Mouse (Mus musculus) limb, embryonic 12.5 days (tissue): ENCODE measurements around the gene Nfil3. TPM values are rescaled to one million over a fixed set of nuclear protein-coding genes. Genes with fewer than 3 reads are reported as not detected.

Source experiments
- ATAC-seq: fragments of 200-750 bp; cut with Nextera tagmentation; 2 replicates; pipeline ENCODE4 v1.8.0; 2017; ENCODE audit warnings: low read depth, moderate TSS enrichment; ENCODE audit not compliant: insufficient number of reproducible peaks, insufficient read depth, low FRiP score, low TSS enrichment
- H3K27ac ChIP-seq: fragments of 300-500 bp; sonication (generic); 2 replicates; pipeline ENCODE4 v1.5.1; 2016; ENCODE audit warnings: mild to moderate bottlenecking, moderate library complexity
- H3K27me3 ChIP-seq: fragments of 300-500 bp; sonication (generic); 2 replicates; pipeline ENCODE4 v1.6.1; 2016; ENCODE audit warnings: mild to moderate bottlenecking, moderate library complexity
- H3K36me3 ChIP-seq: fragments of 300-500 bp; sonication (generic); 2 replicates; pipeline ENCODE4 v1.6.1; 2016; ENCODE audit warnings: mild to moderate bottlenecking, moderate library complexity
- H3K4me1 ChIP-seq: fragments of 300-500 bp; sonication (generic); replicated peaks from 2 replicates; pipeline ENCODE4 v1.6.1; 2016
- H3K4me2 ChIP-seq: fragments of 300-500 bp; sonication (generic); 2 replicates; pipeline ENCODE4 v1.6.1; 2016; ENCODE audit warnings: mild to moderate bottlenecking, moderate library complexity
- H3K4me3 ChIP-seq: fragments of 300-500 bp; sonication (generic); replicated peaks from 2 replicates; pipeline ENCODE4 v1.5.1; 2016; ENCODE audit warnings: mild to moderate bottlenecking
- H3K9ac ChIP-seq: fragments of 300-500 bp; sonication (generic); replicated peaks from 2 replicates; pipeline ENCODE4 v1.6.1; 2016; ENCODE audit warnings: mild to moderate bottlenecking, moderate library complexity
- H3K9me3 ChIP-seq: fragments of 300-500 bp; sonication (generic); 2 replicates; pipeline ENCODE4 v1.6.1; 2016; ENCODE audit warnings: mild to moderate bottlenecking, moderate library complexity
- WGBS: fragments of 180-500 bp; shearing (Covaris S2); methylation state at CpG from one replicate; pipeline ENCODE4 v1.1.7; 2016; 5-methylcytosine and 5-hydroxymethylcytosine counted together
- polyA plus RNA-seq: library from polyadenylated mRNA; unstranded; fragments of >200 nt; fragmentation: Nextera tagmentation; extraction: Ambion mirVana; gene quantifications from 2 replicates; pipeline ENCODE4 v1.2.1, GENCODE M21; 2016

Gene Nfil3
- polyA plus RNA-seq, 1 experiment from 2014 or later: 31.6 TPM

GRCm38 (mm10) chr13:52972626-52973025, 8.2 kb downstream of the Nfil3 start:
- 96% methylated on average over 3 of the region's 3 CpGs for WGBS
- H3K27me3 ChIP-seq: no peaks in the 10 kb centered on the region
- ATAC-seq: no peak
- peaks cover 13% of the 10 kb centered on the region for H3K36me3 ChIP-seq
- H3K4me1 ChIP-seq: peaks cover 41% of the 10 kb centered on the region
- no peak overlapping the region for H3K27ac ChIP-seq
- H3K9me3 ChIP-seq: no peaks in the 10 kb centered on the region
- H3K9ac ChIP-seq: no peak overlapping the region
- H3K4me2 ChIP-seq: no peak overlapping the region
- H3K4me3 ChIP-seq: no peak overlapping the region

- no peak overlapping the region for H3K4me3 ChIP-seq
- H3K4me2 ChIP-seq: no peak overlapping the region
- no peaks in the 10 kb centered on the region for H3K9me3 ChIP-seq
- H3K4me1 ChIP-seq: peaks cover 23% of the 10 kb centered on the region
- no peak overlapping the region for H3K9ac ChIP-seq
- no peak for ATAC-seq
- H3K27ac ChIP-seq: no peak overlapping the region
- peaks cover 29% of the 10 kb centered on the region for H3K36me3 ChIP-seq
- H3K27me3 ChIP-seq: no peaks in the 10 kb centered on the region
- WGBS: 88% methylated on average over 6 of the region's 6 CpGs
These were observed 10.0 kb downstream of the Nfil3 start for GRCm38 (mm10) chr13:52970876-52971275.

GRCm38 (mm10) chr13:52962922-52963321, 18.0 kb downstream of the Nfil3 start:
- WGBS: 88% methylated on average over 4 of the region's 4 CpGs
- no peak for ATAC-seq
- Histone ChIP-seq H3K27me3 (no peaks in the 10 kb centered on the region), H3K9me3 (no peaks in the 10 kb centered on the region), H3K27ac (no peak overlapping the region), H3K4me1 (no peaks in the 10 kb centered on the region), H3K4me3 (no peak overlapping the region), H3K4me2 (no peak overlapping the region), H3K36me3 (peaks cover 38% of the 10 kb centered on the region), H3K9ac (no peak overlapping the region)

GRCm38 (mm10) chr13:52962361-52962760, 18.5 kb downstream of the Nfil3 start:
- Histone ChIP-seq H3K36me3 (peaks cover 32% of the 10 kb centered on the region), H3K9ac (no peak overlapping the region), H3K27me3 (no peaks in the 10 kb centered on the region), H3K9me3 (no peaks in the 10 kb centered on the region), H3K4me2 (no peak overlapping the region), H3K4me3 (no peak overlapping the region), H3K4me1 (no peaks in the 10 kb centered on the region), H3K27ac (no peak overlapping the region)
- no peak for ATAC-seq
- WGBS: 87% methylated on average over 6 of the region's 6 CpGs

- ATAC-seq: no peak
- H3K36me3 ChIP-seq: no peaks in the 10 kb centered on the region
- H3K4me1 ChIP-seq: no peaks in the 10 kb centered on the region
- H3K27ac ChIP-seq: no peak overlapping the region
- no peak overlapping the region for H3K4me3 ChIP-seq
- no peaks in the 10 kb centered on the region for H3K27me3 ChIP-seq
- H3K9me3 ChIP-seq: no peaks in the 10 kb centered on the region
- H3K4me2 ChIP-seq: no peak overlapping the region
- WGBS: 89% methylated on average over 6 of the region's 6 CpGs
- H3K9ac ChIP-seq: no peak overlapping the region
These were observed 26.9 kb downstream of the Nfil3 start for GRCm38 (mm10) chr13:52953779-52954553.

GRCm38 (mm10) chr13:52949211-52949610, 31.7 kb downstream of the Nfil3 start:
- no peaks in the 10 kb centered on the region for H3K27me3 ChIP-seq
- ATAC-seq: no peak
- no peaks in the 10 kb centered on the region for H3K9me3 ChIP-seq
- H3K27ac ChIP-seq: no peak overlapping the region
- no peak overlapping the region for H3K4me3 ChIP-seq
- no peak overlapping the region for H3K4me2 ChIP-seq
- 63% methylated on average over 3 of the region's 3 CpGs for WGBS
- no peaks in the 10 kb centered on the region for H3K4me1 ChIP-seq
- H3K36me3 ChIP-seq: no peaks in the 10 kb centered on the region
- H3K9ac ChIP-seq: no peak overlapping the region

- no peaks in the 10 kb centered on the region for H3K4me1 ChIP-seq
- no peaks in the 10 kb centered on the region for H3K27me3 ChIP-seq
- H3K9ac ChIP-seq: no peak overlapping the region
- H3K9me3 ChIP-seq: no peaks in the 10 kb centered on the region
- ATAC-seq: no peak
- no peak overlapping the region for H3K27ac ChIP-seq
- no peak overlapping the region for H3K4me3 ChIP-seq
- 83% methylated on average over 4 of the region's 4 CpGs for WGBS
- no peaks in the 10 kb centered on the region for H3K36me3 ChIP-seq
- no peak overlapping the region for H3K4me2 ChIP-seq
These were observed 33.3 kb downstream of the Nfil3 start for GRCm38 (mm10) chr13:52947545-52947944.

- Histone ChIP-seq H3K4me2 (no peak overlapping the region), H3K27ac (no peak overlapping the region), H3K4me3 (no peak overlapping the region), H3K36me3 (no peaks in the 10 kb centered on the region), H3K9me3 (no peaks in the 10 kb centered on the region), H3K9ac (no peak overlapping the region), H3K4me1 (no peaks in the 10 kb centered on the region), H3K27me3 (no peaks in the 10 kb centered on the region)
- WGBS: 88% methylated on average over 9 of the region's 9 CpGs
- no peak for ATAC-seq
These were observed 35.1 kb downstream of the Nfil3 start for GRCm38 (mm10) chr13:52945769-52946168.

- Histone ChIP-seq H3K9ac (no peak overlapping the region), H3K4me3 (no peak overlapping the region), H3K9me3 (no peaks in the 10 kb centered on the region), H3K4me1 (no peaks in the 10 kb centered on the region), H3K36me3 (no peaks in the 10 kb centered on the region), H3K4me2 (no peak overlapping the region), H3K27me3 (no peaks in the 10 kb centered on the region), H3K27ac (no peak overlapping the region)
- no peak for ATAC-seq
- 71% methylated on average over 4 of the region's 4 CpGs for whole genome bisulfite sequencing
These were observed 36.8 kb downstream of the Nfil3 start for GRCm38 (mm10) chr13:52944116-52944515.

- Histone ChIP-seq H3K36me3 (no peaks in the 10 kb centered on the region), H3K4me1 (no peaks in the 10 kb centered on the region), H3K9ac (no peak overlapping the region), H3K4me2 (no peak overlapping the region), H3K4me3 (no peak overlapping the region), H3K9me3 (no peaks in the 10 kb centered on the region), H3K27ac (no peak overlapping the region), H3K27me3 (no peaks in the 10 kb centered on the region)
- no peak for ATAC-seq
- 94% methylated on average over 1 of the region's 1 CpGs for WGBS
These were observed 37.9 kb downstream of the Nfil3 start for GRCm38 (mm10) chr13:52942876-52943388.

GRCm38 (mm10) chr13:52940956-52941355, 39.9 kb downstream of the Nfil3 start:
- WGBS: 85% methylated on average over 7 of the region's 7 CpGs
- no peak overlapping the region for H3K9ac ChIP-seq
- no peak overlapping the region for H3K4me3 ChIP-seq
- no peaks in the 10 kb centered on the region for H3K27me3 ChIP-seq
- H3K36me3 ChIP-seq: no peaks in the 10 kb centered on the region
- no peak overlapping the region for H3K27ac ChIP-seq
- no peak overlapping the region for H3K4me2 ChIP-seq
- no peak for ATAC-seq
- H3K4me1 ChIP-seq: 0 out of 2 replicates have a peak, but pooled peaks cover 2% of the 10 kb centered on the region
- no peaks in the 10 kb centered on the region for H3K9me3 ChIP-seq

- no peak overlapping the region for H3K27ac ChIP-seq
- 61% methylated on average over 10 of the region's 10 CpGs for WGBS
- no peak for ATAC-seq
These were observed 50.3 kb downstream of the Nfil3 start for GRCm38 (mm10) chr13:52930582-52930981.

More at GRCm38 (mm10) chr13:52930582-52930981, 50.3 kb downstream of the Nfil3 start:
- H3K4me3 ChIP-seq: no peak overlapping the region
- H3K36me3 ChIP-seq: no peaks in the 10 kb centered on the region
- H3K4me2 ChIP-seq: no peak overlapping the region
- no peaks in the 10 kb centered on the region for H3K27me3 ChIP-seq
- no peak overlapping the region for H3K9ac ChIP-seq
- peaks cover 21% of the 10 kb centered on the region for H3K4me1 ChIP-seq
- no peaks in the 10 kb centered on the region for H3K9me3 ChIP-seq
